Mouse (Mus musculus) layer of hippocampus, postnatal 14 days (tissue): Measurements from ENCODE around the gene Tmem59. TPM values are rescaled to one million over a fixed set of nuclear protein-coding genes. Genes with fewer than 3 reads are reported as not detected.

Experiments used
- DNase-seq, 2 experiments: peaks; one replicate each; pipeline ENCODE4 v3.0.0; 2021 to 2022; ENCODE audit warnings: low spot score in 2 of 2, mixed read lengths in 1 of 2
- total RNA-seq, 2 experiments: library from RNA; stranded (reverse); gene quantifications; 2 replicates each; pipeline ENCODE4 v1.2.3; 2021

Tmem59 gene
- total RNA-seq, 2 experiments from 2014 or later, result 187 to 193 TPM

DNA sequence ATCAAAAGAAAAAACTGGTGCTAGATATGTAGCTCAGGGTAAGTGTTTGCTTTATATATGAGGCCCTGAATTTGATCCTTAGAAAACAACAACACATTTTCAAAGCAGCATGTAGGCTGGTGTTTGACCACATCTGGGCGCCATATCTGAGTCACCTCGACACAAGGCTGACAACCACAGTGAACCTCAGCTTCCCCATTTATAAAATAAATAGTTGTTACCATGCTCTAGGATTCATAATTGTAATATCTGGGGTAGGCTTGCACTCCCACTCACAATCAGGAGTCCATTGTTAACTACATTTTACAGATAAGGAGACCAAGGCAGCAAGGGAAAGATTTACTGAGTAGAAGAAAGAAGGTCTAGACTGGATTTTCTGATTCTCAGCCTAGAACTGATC, 48.1 kb downstream of the Tmem59 start:
- no peak for DNase-seq

DNA sequence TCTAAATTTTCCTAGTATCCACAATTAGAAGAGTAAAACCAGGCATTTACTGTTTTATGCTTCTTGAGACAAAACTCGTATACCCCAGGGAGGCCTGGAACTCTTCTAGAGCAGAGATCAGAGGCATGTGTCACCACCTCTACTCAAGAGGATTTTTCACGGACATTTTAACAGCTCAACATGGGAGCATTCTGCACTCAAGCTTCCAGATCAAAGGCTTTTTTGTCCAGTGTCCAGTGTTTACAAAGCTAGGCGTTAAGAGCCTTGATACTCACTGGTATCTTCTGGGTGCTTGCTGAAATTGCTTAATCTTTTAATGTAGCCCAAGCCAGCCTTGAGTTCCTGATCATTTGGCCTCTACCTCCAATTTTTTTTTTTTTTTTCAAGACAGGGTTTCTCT, 54.0 kb downstream of the Tmem59 start:
- no peak for DNase-seq

DNA sequence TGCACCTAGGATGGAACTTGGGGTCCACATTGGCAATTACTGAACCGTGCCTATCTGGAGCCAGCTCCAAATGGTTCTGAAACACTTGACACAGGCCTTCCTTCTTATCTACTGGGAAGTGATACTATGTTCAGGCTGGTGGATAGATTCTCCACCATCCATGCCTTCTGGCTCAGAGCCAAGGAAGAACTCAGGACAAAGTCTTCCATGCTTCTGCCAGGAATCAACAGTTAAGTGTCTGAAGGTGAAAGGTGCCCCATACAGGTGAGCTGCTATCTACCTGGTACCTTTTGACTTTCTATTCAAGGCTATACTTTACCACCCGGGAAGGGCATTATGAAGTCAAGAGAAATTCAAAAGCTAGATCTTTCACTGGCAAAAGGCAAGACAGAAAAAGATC, 60.1 kb downstream of the Tmem59 start:
- DNase-seq, result no peak

DNA sequence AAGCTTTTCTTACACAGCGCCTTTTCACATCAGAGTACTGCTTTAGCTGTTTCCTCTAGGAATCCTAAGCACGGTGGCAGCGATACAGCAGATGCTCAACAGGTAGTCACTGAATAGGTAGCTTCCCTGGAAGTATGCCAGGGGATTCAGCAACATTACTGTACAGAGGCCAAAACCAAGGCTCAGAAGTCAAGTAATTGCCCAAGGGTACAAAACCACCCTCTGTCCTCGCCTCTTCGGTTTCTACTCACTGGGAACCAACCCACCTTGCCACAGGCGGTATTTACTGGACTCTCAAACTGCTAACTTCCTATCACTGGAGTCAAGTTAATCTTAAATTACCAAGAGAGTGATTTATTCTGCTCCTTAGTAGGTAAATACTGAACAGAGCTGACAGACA, 62.0 kb downstream of the Tmem59 start:
- DNase-seq, result no peak

DNA sequence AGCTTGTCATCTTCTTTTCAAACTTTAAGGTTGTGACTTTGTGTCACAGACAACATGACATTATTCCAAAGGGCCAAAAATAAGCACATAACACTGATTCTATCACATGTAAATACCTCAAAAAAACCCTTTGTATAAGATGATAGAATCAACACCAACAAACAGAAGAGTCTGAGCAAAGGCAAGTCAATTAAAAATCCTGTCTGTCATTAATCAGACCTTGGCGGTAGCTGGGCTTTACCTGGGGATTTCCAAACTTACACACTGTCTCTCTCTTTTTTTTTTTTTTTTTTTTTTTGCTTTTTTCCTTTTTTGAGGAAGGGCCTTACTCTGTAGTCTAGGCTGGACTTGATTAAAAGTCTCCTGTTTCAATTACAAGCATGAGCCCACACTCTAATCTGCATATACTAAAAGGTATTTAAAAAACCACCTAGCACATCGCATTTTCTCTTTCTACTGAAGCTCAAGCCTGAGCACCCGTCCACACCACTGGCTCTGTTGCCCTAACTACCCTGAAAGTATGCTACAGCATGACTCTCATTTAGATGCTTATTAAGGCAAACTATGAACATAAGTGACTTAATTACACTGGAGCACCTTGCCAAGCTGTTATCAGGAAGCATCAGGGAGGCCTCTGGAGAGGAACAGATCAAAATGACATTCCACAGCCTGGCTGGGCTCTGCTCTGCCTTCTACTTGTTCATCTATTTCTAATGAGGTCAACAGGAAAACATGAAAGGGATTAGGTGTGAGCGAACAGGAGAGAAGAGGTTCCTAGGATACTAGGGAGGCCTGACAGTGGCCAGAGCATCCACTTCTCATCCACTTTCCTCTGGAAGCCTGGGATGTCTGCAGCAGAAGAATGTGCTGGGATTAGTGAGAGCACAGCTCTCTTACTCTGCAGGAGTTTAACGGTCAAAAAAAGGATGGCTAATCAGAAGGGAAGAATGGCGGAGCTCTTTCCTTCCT, 65.5 kb downstream of the Tmem59 start:
- no peak for DNase-seq

DNA sequence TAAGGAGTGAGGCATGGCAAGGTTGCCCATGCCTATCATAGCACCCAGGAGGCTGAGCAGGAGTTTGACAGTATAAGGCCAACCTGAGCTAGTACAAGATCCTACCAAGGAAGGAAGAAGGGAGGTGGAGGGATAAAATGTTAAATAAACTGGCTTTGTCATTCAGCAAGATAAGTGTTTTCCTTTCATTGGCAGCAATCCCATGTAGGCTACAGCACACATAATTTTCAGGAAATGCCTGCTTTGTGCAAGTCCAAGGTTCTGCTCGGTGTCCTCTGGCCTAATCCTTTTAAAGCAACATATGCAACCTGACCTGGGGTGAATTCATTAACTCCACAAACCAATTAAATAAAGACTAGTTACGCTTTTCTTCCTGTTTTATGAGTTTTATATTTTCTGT, 67.2 kb downstream of the Tmem59 start:
- DNase-seq, result no peak

DNA sequence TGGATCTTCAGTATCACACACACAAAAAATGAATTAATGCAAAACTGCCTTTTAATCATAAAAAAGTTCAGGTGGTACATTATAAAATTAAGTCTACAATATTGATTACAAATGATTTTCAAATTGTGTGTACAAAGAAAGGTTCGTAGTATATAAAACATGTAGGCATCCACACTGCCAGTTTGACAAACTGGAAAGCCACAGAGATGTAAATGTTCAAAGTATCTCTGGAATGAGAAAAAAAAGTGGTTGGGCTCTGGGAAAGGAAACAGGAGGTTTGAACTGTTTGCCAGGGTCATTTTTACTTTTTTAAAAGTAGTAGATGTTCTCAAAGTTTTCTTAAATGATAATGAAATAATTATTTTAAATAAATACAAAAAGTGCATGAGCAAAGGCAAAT, 67.8 kb downstream of the Tmem59 start:
- DNase-seq, result no peak

DNA sequence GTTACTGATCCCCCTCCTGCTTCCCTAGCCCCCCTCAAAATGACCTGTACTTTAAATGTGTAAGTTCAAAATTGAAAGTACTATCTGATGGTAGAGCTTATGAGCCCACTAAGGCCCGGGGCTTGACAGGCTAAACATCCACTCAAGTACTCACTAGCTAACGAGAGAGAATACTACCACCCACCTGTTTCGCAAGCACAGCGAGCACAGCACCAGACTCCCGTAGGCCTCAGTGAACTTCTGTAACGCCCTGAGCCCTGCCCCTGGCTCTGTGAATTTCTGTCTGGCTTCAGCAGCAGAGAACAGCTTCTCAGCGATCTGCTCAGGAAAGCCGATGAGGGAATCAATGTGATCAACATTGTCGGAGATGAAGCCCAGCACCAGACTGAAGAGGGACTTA, 68.9 kb downstream of the Tmem59 start:
- no peak for DNase-seq

DNA sequence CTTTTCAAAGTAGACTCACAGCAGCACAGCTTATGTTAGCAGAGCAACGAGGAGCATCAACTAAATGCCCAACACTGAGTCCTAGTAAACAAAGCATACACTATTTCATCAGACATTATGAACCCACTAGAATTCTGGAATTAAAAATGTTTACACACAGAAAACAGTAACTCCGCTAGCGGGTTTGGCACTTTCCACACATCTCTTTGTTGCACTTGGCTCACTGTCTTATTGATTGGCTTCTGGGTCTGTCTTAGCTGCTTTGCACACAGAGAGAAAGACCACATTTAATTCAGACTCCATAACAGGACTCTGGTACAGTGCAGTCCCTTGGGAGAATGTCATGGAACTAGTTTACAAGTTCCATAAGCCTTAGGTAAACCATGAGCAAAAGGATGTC, 69.9 kb downstream of the Tmem59 start:
- no peak for DNase-seq

DNA sequence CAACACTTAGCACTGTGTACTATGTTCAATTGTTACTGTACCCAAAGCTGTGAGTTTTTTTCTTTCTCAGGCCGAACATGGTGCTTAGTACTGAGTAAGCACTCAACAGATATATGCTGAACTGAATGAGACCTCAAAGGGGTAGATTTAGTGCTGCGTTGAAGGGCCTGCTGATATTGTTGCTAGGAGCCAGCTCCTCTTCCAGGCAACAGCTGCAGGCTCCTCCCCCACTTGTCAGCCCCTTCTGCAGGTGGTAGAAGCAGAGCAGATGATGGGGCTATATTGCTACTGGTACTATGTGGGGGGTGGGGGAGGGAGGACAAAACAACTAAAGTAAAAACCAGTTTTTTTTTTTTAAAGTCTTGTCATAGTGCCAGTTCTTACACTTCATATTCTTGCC, 71.3 kb downstream of the Tmem59 start:
- no peak for DNase-seq

DNA sequence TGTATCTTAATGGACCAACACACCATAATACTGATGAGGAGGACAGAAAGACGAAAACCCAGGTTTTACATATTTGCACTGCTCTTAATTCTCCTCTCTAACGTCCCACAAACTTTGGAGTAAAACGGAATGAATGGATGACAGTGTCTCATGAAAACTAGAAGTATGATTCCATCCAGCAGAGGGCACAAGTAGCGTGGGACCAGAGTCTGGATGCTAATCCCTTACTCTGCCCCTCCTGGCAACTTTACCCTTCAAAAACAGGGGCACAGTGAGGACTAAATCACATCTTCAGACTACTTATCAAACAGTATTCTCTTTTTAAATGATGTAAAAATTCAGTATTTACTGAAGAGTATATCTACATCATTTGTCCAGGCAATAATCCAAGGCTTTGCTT, 72.3 kb downstream of the Tmem59 start:
- peak in 1 of 2 experiments; percentile 67 for DNase-seq

Other genes starting within 250 kb of the Tmem59 start
- gene Mrpl37, start 111.5 kb upstream of the Tmem59 start, total RNA-seq, result 10 to 100 TPM; 66.5 to 69.1 TPM
- gene Cyb5rl, start 111.4 kb upstream of the Tmem59 start, total RNA-seq, result 10 to 100 TPM; 11.0 to 12.4 TPM
- not detected for gene Cdcp2, start 81.5 kb upstream of the Tmem59 start, total RNA-seq
- 10 to 100 TPM; 19.6 to 21.1 TPM for gene Tceanc2, start 717 bp downstream of the Tmem59 start, total RNA-seq
- gene Ldlrad1, start 30.8 kb downstream of the Tmem59 start, total RNA-seq, result under 1 TPM in 1 of 2 experiments, not detected in 1; 0.41 TPM
- 10 to 100 TPM; 38.5 to 42.3 TPM for gene Lrrc42, start 75.1 kb downstream of the Tmem59 start, total RNA-seq
- gene Hspb11, start 75.2 kb downstream of the Tmem59 start, total RNA-seq, result 10 to 100 TPM; 19.3 to 21.3 TPM
- gene Dio1, start 128.8 kb downstream of the Tmem59 start, total RNA-seq, result not detected
- gene Yipf1, start 136.0 kb downstream of the Tmem59 start, total RNA-seq, result 10 to 100 TPM; 49.9 to 53.6 TPM
- 10 to 100 TPM; 15.2 to 15.4 TPM for gene Ndc1, start 189.4 kb downstream of the Tmem59 start, total RNA-seq